Mouse (Mus musculus): ENCODE measurements at regions not wholly inside any gene's neighbourhood (a gene's known extent, or its start where the extent isn't known, plus 50 kb on each side); places are given as distances from the start of the nearest gene placed in this dataset.

- ATAC-seq (ENCODE audit: poor library complexity, severe bottlenecking) = no peak
These were observed 154.4 kb upstream of the Dyrk2 start for GRCm38 (mm10) chr10:119024425-119024824.

- no peak for ATAC-seq (ENCODE audit: poor library complexity, severe bottlenecking)
These were observed 149.1 kb upstream of the Dyrk2 start for GRCm38 (mm10) chr10:119019082-119019481.

- ATAC-seq (ENCODE audit: poor library complexity, severe bottlenecking) = no peak
These were observed 148.5 kb upstream of the Dyrk2 start for GRCm38 (mm10) chr10:119018490-119018889.

GRCm38 (mm10) chr10:119016104-119016503 lies 146.1 kb upstream of the Dyrk2 start:
- ATAC-seq (ENCODE audit: poor library complexity, severe bottlenecking) = no peak

GRCm38 (mm10) chr10:119015311-119016055 lies 145.5 kb upstream of the Dyrk2 start:
- no peak for ATAC-seq (ENCODE audit: poor library complexity, severe bottlenecking)

- ATAC-seq (ENCODE audit: poor library complexity, severe bottlenecking) = no peak
These were observed 144.7 kb upstream of the Dyrk2 start for GRCm38 (mm10) chr10:119014731-119015130.

GRCm38 (mm10) chr10:119013758-119014157 lies 143.7 kb upstream of the Dyrk2 start:
- no peak for ATAC-seq (ENCODE audit: poor library complexity, severe bottlenecking)

- no peak for ATAC-seq (ENCODE audit: poor library complexity, severe bottlenecking)
These were observed 141.5 kb upstream of the Dyrk2 start for GRCm38 (mm10) chr10:119011511-119011910.

- ATAC-seq (ENCODE audit: poor library complexity, severe bottlenecking) = no peak
These were observed 140.9 kb upstream of the Dyrk2 start for GRCm38 (mm10) chr10:119010884-119011283.

- ATAC-seq (ENCODE audit: poor library complexity, severe bottlenecking) = no peak
These were observed 137.0 kb upstream of the Dyrk2 start for GRCm38 (mm10) chr10:119006866-119007575.

- ATAC-seq (ENCODE audit: poor library complexity, severe bottlenecking) = no peak
These were observed 135.5 kb upstream of the Dyrk2 start for GRCm38 (mm10) chr10:119005491-119005890.

GRCm38 (mm10) chr10:119004426-119004825 lies 134.4 kb upstream of the Dyrk2 start:
- peak; percentile 36; the same call in 1 of the 2 replicates for ATAC-seq (ENCODE audit: poor library complexity, severe bottlenecking)

GRCm38 (mm10) chr10:119003839-119004238 lies 133.8 kb upstream of the Dyrk2 start:
- ATAC-seq (ENCODE audit: poor library complexity, severe bottlenecking) = 0 out of 2 replicates have a peak, but pooled peaks have one; percentile 12

- no peak for ATAC-seq (ENCODE audit: poor library complexity, severe bottlenecking)
These were observed 133.0 kb upstream of the Dyrk2 start for GRCm38 (mm10) chr10:119003042-119003441.

- ATAC-seq (ENCODE audit: poor library complexity, severe bottlenecking) = no peak
These were observed 131.9 kb upstream of the Dyrk2 start for GRCm38 (mm10) chr10:119001895-119002294.

- ATAC-seq (ENCODE audit: poor library complexity, severe bottlenecking) = peak; percentile 36; the same call in 1 of the 2 replicates
These were observed 131.2 kb upstream of the Dyrk2 start for GRCm38 (mm10) chr10:119001000-119001780.

GRCm38 (mm10) chr10:118998966-118999365 lies 129.0 kb upstream of the Dyrk2 start:
- no peak for ATAC-seq (ENCODE audit: poor library complexity, severe bottlenecking)

GRCm38 (mm10) chr10:118997034-118997433 lies 127.0 kb upstream of the Dyrk2 start:
- ATAC-seq (ENCODE audit: poor library complexity, severe bottlenecking) = no peak

GRCm38 (mm10) chr10:118993819-118994574 lies 124.0 kb upstream of the Dyrk2 start:
- no peak for ATAC-seq (ENCODE audit: poor library complexity, severe bottlenecking)

GRCm38 (mm10) chr10:118991213-118991612 lies 121.2 kb upstream of the Dyrk2 start:
- ATAC-seq (ENCODE audit: poor library complexity, severe bottlenecking) = no peak

GRCm38 (mm10) chr10:118990500-118990899 lies 120.5 kb upstream of the Dyrk2 start:
- no peak for ATAC-seq (ENCODE audit: poor library complexity, severe bottlenecking)

Measured in megakaryocyte, adult 5-6 weeks (primary cell).